Mouse (Mus musculus) T-cell, adult 66 days (primary cell): ENCODE results near the gene Gm4302. TPM values are rescaled to one million over a fixed set of nuclear protein-coding genes. Genes with fewer than 3 reads are reported as not detected.

ENCODE experiments used
- total RNA-seq, 2 experiments: library from RNA; stranded (reverse); gene quantifications; 3 replicates in 1 of 2; 4 replicates in 1 of 2; pipeline ENCODE4 v1.2.4; 2023

The Gm4302 gene
- total RNA-seq, result not detected

GRCm38 (mm10) chr10:100340536-100340935, at the start of gene Gm4302:
Gene Gm4302, plus strand, starts transcription at chr10:100340836.

DNA sequence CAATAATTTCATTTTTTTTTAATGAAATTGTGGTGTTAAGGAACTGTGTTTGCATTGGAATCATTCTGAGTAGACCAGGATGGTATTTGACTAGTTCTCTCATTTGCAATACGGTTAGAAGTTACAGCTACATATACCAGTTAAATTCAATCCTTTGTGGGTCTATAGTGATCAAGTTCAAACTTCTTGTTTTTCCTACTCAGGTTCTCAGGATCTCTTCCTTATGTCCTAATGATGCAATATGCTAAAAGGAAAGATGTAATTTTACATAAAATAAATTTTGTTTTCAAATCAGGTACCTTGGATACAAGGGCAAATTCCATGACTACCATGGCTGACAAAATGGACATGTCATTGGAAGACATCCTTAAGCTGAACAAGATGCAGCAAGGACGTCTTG, 5.3 kb upstream of the Gm4302 start, which contains the start of gene Gm4301:
TSS of gene Gm4301 (plus strand) at position 301 of the 400 bp plus-strand sequence.

GRCm38 (mm10) chr10:100345672-100346071, 5.0 kb downstream of the Gm4302 start, which contains the start of gene Gm4303:
Gene Gm4303, plus strand, starts transcription at chr10:100345972.

DNA sequence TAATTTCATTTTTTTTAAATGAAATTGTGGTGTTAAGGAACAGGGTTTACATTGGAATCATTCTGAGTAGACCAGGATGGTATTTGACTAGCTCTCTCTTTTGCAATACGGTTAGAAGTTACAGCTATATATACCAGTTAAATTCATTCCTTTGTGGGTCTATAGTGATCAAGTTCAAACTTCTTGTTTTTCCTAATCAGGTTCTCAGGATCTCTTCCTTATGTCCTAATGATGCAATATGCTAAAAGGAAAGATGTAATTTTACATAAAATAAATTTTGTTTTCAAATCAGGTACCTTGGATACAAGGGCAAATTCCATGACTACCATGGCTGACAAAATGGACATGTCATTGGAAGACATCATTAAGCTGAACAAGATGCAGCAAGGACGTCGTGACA, 10.2 kb downstream of the Gm4302 start, which contains the start of gene Gm4305:
TSS of gene Gm4305 (plus strand) at position 301 of the 400 bp plus-strand sequence.

GRCm38 (mm10) chr10:100361038-100361437, 20.4 kb downstream of the Gm4302 start, which contains the start of gene Gm4307:
Gene Gm4307, plus strand, starts transcription at chr10:100361338.

GRCm38 (mm10) chr10:100382460-100382859, 41.8 kb downstream of the Gm4302 start, which contains the start of gene Gm4312:
Gene Gm4312, minus strand, starts transcription at chr10:100382560.

Other genes starting within 250 kb of the Gm4302 start
- not detected for gene Gm4301, start 5.2 kb upstream of the Gm4302 start, total RNA-seq
- gene Gm4303, start 5.1 kb downstream of the Gm4302 start, total RNA-seq, result not detected
- gene Gm4305, start 10.3 kb downstream of the Gm4302 start, total RNA-seq, result not detected
- gene Gm4307, start 20.5 kb downstream of the Gm4302 start, total RNA-seq, result not detected
- not detected for gene Gm4312, start 41.7 kb downstream of the Gm4302 start, total RNA-seq
- gene Tmtc3, start 146.5 kb downstream of the Gm4302 start, total RNA-seq, result 1 to 10 TPM; 1.8 to 1.9 TPM
- gene Cep290, start 146.7 kb downstream of the Gm4302 start, total RNA-seq, result 1 to 10 TPM; 2.2 to 3.6 TPM
- gene 4930430F08Rik, start 249.6 kb downstream of the Gm4302 start, total RNA-seq, result 1 to 10 TPM; 6.8 to 6.9 TPM
- gene 1700017N19Rik, start 249.6 kb downstream of the Gm4302 start, total RNA-seq, result not detected